Mouse (Mus musculus) hindbrain, embryonic 10.5 days (tissue): Measurements from ENCODE around the gene Gria1. TPM values are rescaled to one million over a fixed set of nuclear protein-coding genes. Genes with fewer than 3 reads are reported as not detected.

ENCODE experiments used
- DNase-seq: peaks from one replicate; pipeline ENCODE4 v3.0.0-alpha.2; 2017; ENCODE audit warnings: low spot score
- H3K27ac ChIP-seq: fragments of 300-500 bp; sonication (generic); 2 replicates; pipeline ENCODE4 v1.5.1; 2016; ENCODE audit warnings: mild to moderate bottlenecking, moderate library complexity
- H3K27me3 ChIP-seq: fragments of 300-500 bp; sonication (generic); 2 replicates; pipeline ENCODE4 v1.6.1; 2016; ENCODE audit warnings: mild to moderate bottlenecking; ENCODE audit not compliant: poor library complexity, insufficient read depth, severe bottlenecking
- H3K36me3 ChIP-seq: fragments of 300-500 bp; sonication (generic); 2 replicates; pipeline ENCODE4 v1.6.1; 2016; ENCODE audit warnings: mild to moderate bottlenecking, moderate library complexity
- H3K4me1 ChIP-seq: fragments of 300-500 bp; sonication (generic); replicated peaks from 2 replicates; pipeline ENCODE4 v1.6.1; 2016; ENCODE audit warnings: mild to moderate bottlenecking
- H3K4me3 ChIP-seq: fragments of 300-500 bp; sonication (generic); 2 replicates; pipeline ENCODE4 v1.5.1; 2016; ENCODE audit warnings: mild to moderate bottlenecking, moderate library complexity
- H3K9me3 ChIP-seq: fragments of 300-500 bp; sonication (generic); 2 replicates; pipeline ENCODE4 v1.6.1; 2016; ENCODE audit warnings: mild to moderate bottlenecking, moderate library complexity
- WGBS: fragments of 180-500 bp; shearing (Covaris S2); methylation state at CpG from one replicate; pipeline ENCODE4 v1.1.7; 2016; 5-methylcytosine and 5-hydroxymethylcytosine counted together
- polyA plus RNA-seq: library from polyadenylated mRNA; unstranded; fragments of >200 nt; fragmentation: Nextera tagmentation; extraction: Ambion mirVana; gene quantifications from 2 replicates; pipeline ENCODE4 v1.2.1, GENCODE M21; 2016

Gria1 gene
- polyA plus RNA-seq, 1 experiment from 2014 or later = 1.8 TPM

- no peak overlapping the region for H3K4me3 ChIP-seq
- DNase-seq = no peak
- H3K9me3 ChIP-seq = no peaks in the 10 kb centered on the region
- 75% methylated on average over 9 of the region's 9 CpGs for WGBS
- H3K27ac ChIP-seq = no peak overlapping the region
- H3K4me1 ChIP-seq = peaks cover 29% of the 10 kb centered on the region
- peaks cover 38% of the 10 kb centered on the region for H3K27me3 ChIP-seq
- no peaks in the 10 kb centered on the region for H3K36me3 ChIP-seq
These were observed 2.4 kb downstream of the Gria1 start for GRCm38 (mm10) chr11:57013464-57014190.

GRCm38 (mm10) chr11:57014396-57014795 is 3.2 kb downstream of the Gria1 start:
- 64% methylated on average over 6 of the region's 6 CpGs for WGBS
- DNase-seq = no peak
- Histone ChIP-seq H3K4me3 (no peak overlapping the region), H3K27me3 (peaks cover 38% of the 10 kb centered on the region), H3K9me3 (no peaks in the 10 kb centered on the region), H3K27ac (no peak overlapping the region), H3K36me3 (no peaks in the 10 kb centered on the region), H3K4me1 (peaks cover 23% of the 10 kb centered on the region)

GRCm38 (mm10) chr11:57018536-57018935 is 7.3 kb downstream of the Gria1 start:
- H3K9me3 ChIP-seq = no peaks in the 10 kb centered on the region
- H3K27ac ChIP-seq = no peak overlapping the region
- H3K27me3 ChIP-seq = 0 out of 2 replicates have a peak, but pooled peaks cover under 1% of the 10 kb centered on the region
- 79% methylated on average over 4 of the region's 4 CpGs for WGBS
- no peak overlapping the region for H3K4me3 ChIP-seq
- no peaks in the 10 kb centered on the region for H3K4me1 ChIP-seq
- no peak for DNase-seq
- H3K36me3 ChIP-seq = no peaks in the 10 kb centered on the region

- H3K27ac ChIP-seq = no peak overlapping the region
- WGBS = 65% methylated on average over 4 of the region's 4 CpGs
- H3K9me3 ChIP-seq = no peaks in the 10 kb centered on the region
- no peak for DNase-seq
- no peaks in the 10 kb centered on the region for H3K4me1 ChIP-seq
- no peak overlapping the region for H3K4me3 ChIP-seq
- no peaks in the 10 kb centered on the region for H3K27me3 ChIP-seq
- H3K36me3 ChIP-seq = no peaks in the 10 kb centered on the region
These were observed 11.2 kb downstream of the Gria1 start for GRCm38 (mm10) chr11:57022400-57022799.

- 74% methylated on average over 5 of the region's 5 CpGs for WGBS
These were observed 19.3 kb downstream of the Gria1 start for GRCm38 (mm10) chr11:57030448-57030847.

GRCm38 (mm10) chr11:57038807-57039206 is 27.6 kb downstream of the Gria1 start:
- WGBS = 68% methylated on average over 7 of the region's 7 CpGs
- no peaks in the 10 kb centered on the region for H3K36me3 ChIP-seq
- no peak for DNase-seq
- H3K4me3 ChIP-seq = no peak overlapping the region
- H3K9me3 ChIP-seq = no peaks in the 10 kb centered on the region
- 0 out of 2 replicates have a peak, but pooled peaks cover 5% of the 10 kb centered on the region for H3K4me1 ChIP-seq
- H3K27me3 ChIP-seq = no peaks in the 10 kb centered on the region
- H3K27ac ChIP-seq = no peak overlapping the region

More at GRCm38 (mm10) chr11:57030448-57030847, 19.3 kb downstream of the Gria1 start:
- Histone ChIP-seq H3K36me3 (no peaks in the 10 kb centered on the region), H3K4me1 (no peaks in the 10 kb centered on the region), H3K4me3 (no peak overlapping the region), H3K27ac (no peak overlapping the region), H3K27me3 (no peaks in the 10 kb centered on the region), H3K9me3 (no peaks in the 10 kb centered on the region)
- no peak for DNase-seq

GRCm38 (mm10) chr11:57039306-57039705 is 28.1 kb downstream of the Gria1 start:
- H3K27ac ChIP-seq = no peak overlapping the region
- 0 out of 2 replicates have a peak, but pooled peaks cover 5% of the 10 kb centered on the region for H3K4me1 ChIP-seq
- H3K9me3 ChIP-seq = no peaks in the 10 kb centered on the region
- no peaks in the 10 kb centered on the region for H3K27me3 ChIP-seq
- H3K36me3 ChIP-seq = no peaks in the 10 kb centered on the region
- no peak overlapping the region for H3K4me3 ChIP-seq
- 83% methylated on average over 8 of the region's 8 CpGs for WGBS
- no peak for DNase-seq

GRCm38 (mm10) chr11:57042057-57042456 is 30.9 kb downstream of the Gria1 start:
- Histone ChIP-seq H3K9me3 (no peaks in the 10 kb centered on the region), H3K36me3 (no peaks in the 10 kb centered on the region), H3K27ac (no peak overlapping the region), H3K4me1 (0 out of 2 replicates have a peak, but pooled peaks cover 8% of the 10 kb centered on the region), H3K27me3 (no peaks in the 10 kb centered on the region), H3K4me3 (no peak overlapping the region)
- WGBS = 90% methylated on average over 3 of the region's 3 CpGs
- DNase-seq = no peak

- DNase-seq = no peak
- WGBS = 68% methylated on average over 5 of the region's 5 CpGs
- no peaks in the 10 kb centered on the region for H3K36me3 ChIP-seq
- 0 out of 2 replicates have a peak, but pooled peaks cover 4% of the 10 kb centered on the region for H3K4me1 ChIP-seq
- H3K9me3 ChIP-seq = no peaks in the 10 kb centered on the region
- H3K27me3 ChIP-seq = no peaks in the 10 kb centered on the region
- no peak overlapping the region for H3K27ac ChIP-seq
- H3K4me3 ChIP-seq = no peak overlapping the region
These were observed 33.0 kb downstream of the Gria1 start for GRCm38 (mm10) chr11:57044146-57044545.

- no peak for DNase-seq
- H3K36me3 ChIP-seq = no peaks in the 10 kb centered on the region
- 80% methylated on average over 6 of the region's 6 CpGs for whole genome bisulfite sequencing
- H3K27ac ChIP-seq = no peak overlapping the region
- H3K27me3 ChIP-seq = no peaks in the 10 kb centered on the region
- no peaks in the 10 kb centered on the region; the same call in 1 of the 2 replicates for H3K4me1 ChIP-seq
- H3K9me3 ChIP-seq = no peaks in the 10 kb centered on the region
- no peak overlapping the region for H3K4me3 ChIP-seq
These were observed 40.7 kb downstream of the Gria1 start for GRCm38 (mm10) chr11:57051666-57052562.

GRCm38 (mm10) chr11:57062441-57062840 is 51.3 kb downstream of the Gria1 start:
- H3K4me3 ChIP-seq = no peak overlapping the region
- H3K27ac ChIP-seq = no peak overlapping the region
- no peak for DNase-seq
- H3K27me3 ChIP-seq = no peaks in the 10 kb centered on the region
- WGBS = 90% methylated on average over 3 of the region's 3 CpGs
- no peaks in the 10 kb centered on the region for H3K36me3 ChIP-seq
- no peaks in the 10 kb centered on the region for H3K4me1 ChIP-seq
- no peaks in the 10 kb centered on the region for H3K9me3 ChIP-seq

- Histone ChIP-seq H3K36me3 (no peaks in the 10 kb centered on the region), H3K27me3 (no peaks in the 10 kb centered on the region), H3K4me3 (no peak overlapping the region), H3K9me3 (no peaks in the 10 kb centered on the region), H3K27ac (no peak overlapping the region), H3K4me1 (peaks cover 12% of the 10 kb centered on the region; the same call in 1 of the 2 replicates)
- WGBS = 81% methylated on average over 8 of the region's 8 CpGs
- no peak for DNase-seq
These were observed 59.2 kb downstream of the Gria1 start for GRCm38 (mm10) chr11:57070196-57070901.
